Mouse (Mus musculus): ENCODE data around the gene 2210010C04Rik.
"Not testable (repeated sequence)": the region's sequence is repeated elsewhere in the genome, so short reads cannot be mapped to it uniquely, and the experiment has no call there.

2210010C04Rik gene

GRCm38 (mm10) chr6:41019140-41019539, 16.2 kb downstream of the 2210010C04Rik start:
- DNase-seq (ENCODE audit: low read depth, low spot score), result no peak

DNA sequence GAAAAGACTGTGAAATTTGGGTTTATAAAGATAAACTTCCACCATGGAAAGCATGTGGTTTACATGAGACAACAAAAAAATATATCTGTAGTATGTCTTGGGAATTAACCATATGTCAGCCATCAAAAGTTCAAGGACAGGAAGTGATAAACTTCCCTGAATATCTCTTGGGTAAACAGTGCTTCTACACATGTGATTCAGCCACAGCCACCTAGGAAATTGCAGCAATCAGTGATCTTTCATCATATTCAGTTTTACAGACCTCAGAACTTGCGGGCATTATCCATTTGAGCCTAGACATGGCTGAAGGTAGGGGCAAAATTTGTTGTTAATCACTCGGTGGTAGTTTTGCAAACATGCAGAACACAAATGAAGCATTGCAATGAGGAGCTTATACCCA, 16.7 kb downstream of the 2210010C04Rik start:
- DNase-seq (ENCODE audit: low read depth, low spot score), result no peak

DNA sequence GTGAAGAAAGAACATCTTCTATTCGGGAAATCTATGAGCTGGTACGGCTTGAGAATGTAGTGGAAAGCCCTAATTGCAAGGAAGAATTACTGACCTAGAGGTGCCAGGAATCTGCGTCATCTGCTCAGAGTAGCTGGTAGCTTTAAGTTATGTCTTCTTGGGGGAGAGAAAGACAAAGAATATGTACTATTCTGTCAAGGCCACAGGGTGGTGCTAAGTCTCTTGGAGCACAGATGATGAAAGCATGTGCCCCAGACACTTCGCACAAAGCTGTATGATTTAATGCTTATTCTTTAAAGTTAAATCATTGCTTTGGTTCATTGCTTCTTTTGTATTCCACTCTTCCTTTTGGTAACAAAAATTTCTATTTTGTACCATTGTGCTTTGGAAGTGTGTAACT, 20.2 kb downstream of the 2210010C04Rik start:
- peak; percentile 8 for DNase-seq (ENCODE audit: low read depth, low spot score)

GRCm38 (mm10) chr6:40999379-40999778, 35.9 kb downstream of the 2210010C04Rik start, which contains the start of gene Gm2663:
TSS of gene Gm2663 (minus strand) at chr6:40999479.
- DNase-seq (ENCODE audit: low read depth, low spot score), result not testable (repeated sequence)
